Mouse (Mus musculus) stomach, embryonic 15.5 days (tissue): Measurements from ENCODE around the gene Pgm3. TPM values are rescaled to one million over a fixed set of nuclear protein-coding genes. Genes with fewer than 3 reads are reported as not detected.

Source experiments
- ATAC-seq: fragments of 200-750 bp; cut with Nextera tagmentation; 2 replicates; pipeline ENCODE4 v1.8.0; 2017; ENCODE audit warnings: low read depth, moderate number of reproducible peaks, moderate TSS enrichment; ENCODE audit not compliant: insufficient read depth, low FRiP score
- H3K27ac ChIP-seq: fragments of 300-500 bp; sonication (generic); 2 replicates; pipeline ENCODE4 v1.5.1; 2015; ENCODE audit warnings: mild to moderate bottlenecking, inconsistent platforms
- H3K27me3 ChIP-seq: fragments of 300-500 bp; sonication (generic); replicated peaks from 2 replicates; pipeline ENCODE4 v1.6.1; 2015; ENCODE audit warnings: inconsistent platforms
- H3K36me3 ChIP-seq: fragments of 300-500 bp; sonication (generic); 2 replicates; pipeline ENCODE4 v1.6.1; 2015; ENCODE audit warnings: inconsistent platforms
- H3K4me1 ChIP-seq: fragments of 300-500 bp; sonication (generic); 2 replicates; pipeline ENCODE4 v1.6.1; 2015; ENCODE audit warnings: inconsistent platforms
- H3K4me2 ChIP-seq: fragments of 300-500 bp; sonication (generic); 2 replicates; pipeline ENCODE4 v1.6.1; 2015; ENCODE audit warnings: mild to moderate bottlenecking, inconsistent platforms
- H3K4me3 ChIP-seq: fragments of 300-500 bp; sonication (generic); replicated peaks from 2 replicates; pipeline ENCODE4 v1.5.1; 2015; ENCODE audit warnings: inconsistent platforms
- H3K9ac ChIP-seq: fragments of 300-500 bp; sonication (generic); 2 replicates; pipeline ENCODE4 v1.6.1; 2015; ENCODE audit warnings: inconsistent platforms
- H3K9me3 ChIP-seq: fragments of 300-500 bp; sonication (generic); 2 replicates; pipeline ENCODE4 v1.6.1; 2016; ENCODE audit warnings: inconsistent platforms
- WGBS: fragments of 180-500 bp; shearing (Covaris S2); methylation state at CpG from one replicate; pipeline ENCODE4 v1.1.7; 2015; 5-methylcytosine and 5-hydroxymethylcytosine counted together
- polyA plus RNA-seq: library from polyadenylated mRNA; unstranded; fragments of >200 nt; fragmentation: Nextera tagmentation; extraction: Ambion mirVana; gene quantifications from 2 replicates; pipeline ENCODE4 v1.2.1, GENCODE M21; 2015

The Pgm3 gene
- polyA plus RNA-seq, 1 experiment from 2014 or later, result 35.0 TPM

- H3K4me3 ChIP-seq, result no peak overlapping the region
- no peak for ATAC-seq
- no peak overlapping the region for H3K4me2 ChIP-seq
- no peaks in the 10 kb centered on the region for H3K4me1 ChIP-seq
- H3K27ac ChIP-seq, result no peak overlapping the region
- no peaks in the 10 kb centered on the region for H3K36me3 ChIP-seq
- no peaks in the 10 kb centered on the region for H3K27me3 ChIP-seq
- 88% methylated on average over 11 of the region's 11 CpGs for WGBS
- H3K9ac ChIP-seq, result no peak overlapping the region
- H3K9me3 ChIP-seq, result no peaks in the 10 kb centered on the region
Measured at GRCm38 (mm10) chr9:86587019-86587795, 15.6 kb upstream of the Pgm3 start.

GRCm38 (mm10) chr9:86583740-86584139 lies 12.1 kb upstream of the Pgm3 start:
- Histone ChIP-seq H3K27me3 (no peaks in the 10 kb centered on the region), H3K4me3 (no peak overlapping the region), H3K4me2 (no peak overlapping the region), H3K9me3 (no peaks in the 10 kb centered on the region), H3K4me1 (no peaks in the 10 kb centered on the region), H3K9ac (no peak overlapping the region), H3K36me3 (no peaks in the 10 kb centered on the region), H3K27ac (no peak overlapping the region)
- 57% methylated on average over 3 of the region's 3 CpGs for WGBS
- no peak for ATAC-seq

GRCm38 (mm10) chr9:86579657-86580056 lies 8.0 kb upstream of the Pgm3 start:
- H3K27me3 ChIP-seq, result no peaks in the 10 kb centered on the region
- ATAC-seq, result no peak
- H3K27ac ChIP-seq, result no peak overlapping the region
- no peak overlapping the region for H3K4me3 ChIP-seq
- WGBS, result 78% methylated on average over 10 of the region's 10 CpGs
- no peaks in the 10 kb centered on the region for H3K36me3 ChIP-seq
- H3K9ac ChIP-seq, result no peak overlapping the region
- no peaks in the 10 kb centered on the region for H3K4me1 ChIP-seq
- no peak overlapping the region for H3K4me2 ChIP-seq
- no peaks in the 10 kb centered on the region for H3K9me3 ChIP-seq

- H3K4me1 ChIP-seq, result peaks cover 3% of the 10 kb centered on the region; the same call in 1 of the 2 replicates
- H3K4me3 ChIP-seq, result no peak overlapping the region
- no peaks in the 10 kb centered on the region for H3K9me3 ChIP-seq
- no peaks in the 10 kb centered on the region for H3K36me3 ChIP-seq
- H3K4me2 ChIP-seq, result no peak overlapping the region
- 88% methylated on average over 6 of the region's 6 CpGs for WGBS
- H3K27me3 ChIP-seq, result no peaks in the 10 kb centered on the region
- no peak overlapping the region for H3K9ac ChIP-seq
- ATAC-seq, result no peak
- H3K27ac ChIP-seq, result no peak overlapping the region
Measured at GRCm38 (mm10) chr9:86575178-86575577, 3.5 kb upstream of the Pgm3 start.

- no peak for ATAC-seq
- Histone ChIP-seq H3K4me2 (no peak overlapping the region), H3K36me3 (no peaks in the 10 kb centered on the region; the same call in none of the 2 replicates), H3K4me3 (no peak overlapping the region), H3K9ac (no peak overlapping the region), H3K27ac (no peak overlapping the region), H3K27me3 (no peaks in the 10 kb centered on the region), H3K4me1 (peaks cover 3% of the 10 kb centered on the region; the same call in 1 of the 2 replicates), H3K9me3 (no peaks in the 10 kb centered on the region)
- WGBS, result 67% methylated on average over 20 of the region's 20 CpGs
Measured at GRCm38 (mm10) chr9:86573616-86574303, 2.1 kb upstream of the Pgm3 start.

GRCm38 (mm10) chr9:86572636-86573291 lies 1.1 kb upstream of the Pgm3 start:
- peak overlapping the region; percentile 84 for H3K4me3 ChIP-seq
- H3K36me3 ChIP-seq, result no peaks in the 10 kb centered on the region; the same call in none of the 2 replicates
- 11% methylated on average over 13 of the region's 13 CpGs for WGBS
- H3K27me3 ChIP-seq, result no peaks in the 10 kb centered on the region
- no peak overlapping the region for H3K9ac ChIP-seq
- no peaks in the 10 kb centered on the region for H3K9me3 ChIP-seq
- peaks cover 3% of the 10 kb centered on the region; the same call in 1 of the 2 replicates for H3K4me1 ChIP-seq
- ATAC-seq, result no peak
- H3K27ac ChIP-seq, result no peak overlapping the region
- peak overlapping the region; percentile 92 for H3K4me2 ChIP-seq

- Histone ChIP-seq H3K27ac (no peak overlapping the region), H3K4me1 (peaks cover 3% of the 10 kb centered on the region; the same call in 1 of the 2 replicates), H3K27me3 (no peaks in the 10 kb centered on the region), H3K4me2 (peak overlapping the region; percentile 92), H3K9ac (0 out of 2 replicates have a peak overlapping the region, but pooled peaks have one; percentile 29), H3K4me3 (peak overlapping the region; percentile 84), H3K36me3 (peaks cover 4% of the 10 kb centered on the region), H3K9me3 (no peaks in the 10 kb centered on the region)
- under 1% methylated on average over 25 of the region's 25 CpGs for WGBS
- ATAC-seq, result peak; percentile 43
Measured at GRCm38 (mm10) chr9:86572196-86572595, 554 bp upstream of the Pgm3 start.

- H3K27ac ChIP-seq, result no peak overlapping the region
- peak overlapping the region; percentile 70; the same call in 1 of the 2 replicates for H3K9ac ChIP-seq
- peaks cover 4% of the 10 kb centered on the region for H3K36me3 ChIP-seq
- H3K4me2 ChIP-seq, result peak overlapping the region; percentile 92
- H3K9me3 ChIP-seq, result no peaks in the 10 kb centered on the region
- H3K4me3 ChIP-seq, result peak overlapping the region; percentile 84
- peaks cover 3% of the 10 kb centered on the region; the same call in 1 of the 2 replicates for H3K4me1 ChIP-seq
- 16% methylated on average over 8 of the region's 8 CpGs for WGBS
- H3K27me3 ChIP-seq, result no peaks in the 10 kb centered on the region
- ATAC-seq, result no peak
Measured at GRCm38 (mm10) chr9:86570946-86571345, 696 bp downstream of the Pgm3 start.

GRCm38 (mm10) chr9:86570261-86570890 lies 1.3 kb downstream of the Pgm3 start:
- Histone ChIP-seq H3K36me3 (peaks cover 6% of the 10 kb centered on the region), H3K27me3 (no peaks in the 10 kb centered on the region), H3K9ac (no peak overlapping the region), H3K4me2 (peak overlapping the region; percentile 92), H3K27ac (no peak overlapping the region), H3K4me1 (peaks cover 3% of the 10 kb centered on the region; the same call in 1 of the 2 replicates), H3K9me3 (no peaks in the 10 kb centered on the region), H3K4me3 (peak overlapping the region; percentile 84)
- no peak for ATAC-seq
- WGBS, result 75% methylated on average over 10 of the region's 10 CpGs

GRCm38 (mm10) chr9:86569314-86569910 lies 2.2 kb downstream of the Pgm3 start:
- 73% methylated on average over 3 of the region's 3 CpGs for WGBS
- H3K4me1 ChIP-seq, result peaks cover 3% of the 10 kb centered on the region; the same call in 1 of the 2 replicates
- no peak for ATAC-seq
- no peaks in the 10 kb centered on the region for H3K27me3 ChIP-seq
- no peak overlapping the region for H3K4me3 ChIP-seq
- no peak overlapping the region for H3K27ac ChIP-seq
- H3K36me3 ChIP-seq, result peaks cover 14% of the 10 kb centered on the region
- H3K4me2 ChIP-seq, result no peak overlapping the region
- H3K9ac ChIP-seq, result no peak overlapping the region
- no peaks in the 10 kb centered on the region for H3K9me3 ChIP-seq

GRCm38 (mm10) chr9:86560543-86560942 lies 11.1 kb downstream of the Pgm3 start:
- no peaks in the 10 kb centered on the region for H3K4me1 ChIP-seq
- no peak for ATAC-seq
- H3K4me3 ChIP-seq, result no peak overlapping the region
- H3K36me3 ChIP-seq, result peaks cover 41% of the 10 kb centered on the region
- no peaks in the 10 kb centered on the region for H3K9me3 ChIP-seq
- H3K4me2 ChIP-seq, result no peak overlapping the region
- H3K9ac ChIP-seq, result no peak overlapping the region
- WGBS, result 86% methylated on average over 3 of the region's 3 CpGs
- no peaks in the 10 kb centered on the region for H3K27me3 ChIP-seq
- H3K27ac ChIP-seq, result no peak overlapping the region
